Mouse (Mus musculus): Measurements from ENCODE around the gene Ccnl1.

The Ccnl1 gene

GRCm38 (mm10) chr3:65958102-65958839, at the start of gene Ccnl1:
TSS of gene Ccnl1 (minus strand) at chr3:65958249.
- DNase-seq (ENCODE audit: low spot score): peak; percentile 94

GRCm38 (mm10) chr3:66004989-66005388, 46.9 kb upstream of the Ccnl1 start:
- no peak for DNase-seq (ENCODE audit: low spot score)

- peak; percentile 49 for DNase-seq (ENCODE audit: low spot score)
Observed at GRCm38 (mm10) chr3:66004220-66004951, 46.3 kb upstream of the Ccnl1 start.

GRCm38 (mm10) chr3:66000400-66000799, 42.4 kb upstream of the Ccnl1 start:
- DNase-seq (ENCODE audit: low spot score): no peak

- DNase-seq (ENCODE audit: low spot score): no peak
Observed at GRCm38 (mm10) chr3:65997360-65998008, 39.4 kb upstream of the Ccnl1 start.

GRCm38 (mm10) chr3:65992395-65993340, 34.6 kb upstream of the Ccnl1 start:
- no peak for DNase-seq (ENCODE audit: low spot score)

- DNase-seq (ENCODE audit: low spot score): peak; percentile 72
Observed at GRCm38 (mm10) chr3:65990957-65991646, 33.1 kb upstream of the Ccnl1 start.

- no peak for DNase-seq (ENCODE audit: low spot score)
Observed at GRCm38 (mm10) chr3:65990524-65990923, 32.5 kb upstream of the Ccnl1 start.

GRCm38 (mm10) chr3:65988711-65989495, 30.9 kb upstream of the Ccnl1 start:
- DNase-seq (ENCODE audit: low spot score): no peak

GRCm38 (mm10) chr3:65976296-65976695, 18.2 kb upstream of the Ccnl1 start:
- DNase-seq (ENCODE audit: low spot score): no peak

- peak; percentile 82 for DNase-seq (ENCODE audit: low spot score)
Observed at GRCm38 (mm10) chr3:65975317-65975716, 17.3 kb upstream of the Ccnl1 start.

- peak; percentile 97 for DNase-seq (ENCODE audit: low spot score)
Observed at GRCm38 (mm10) chr3:65974232-65975058, 16.4 kb upstream of the Ccnl1 start.

GRCm38 (mm10) chr3:65973501-65974231, 15.6 kb upstream of the Ccnl1 start:
- DNase-seq (ENCODE audit: low spot score): no peak

- DNase-seq (ENCODE audit: low spot score): no peak
Observed at GRCm38 (mm10) chr3:65969196-65969595, 11.1 kb upstream of the Ccnl1 start.

GRCm38 (mm10) chr3:65966360-65966759, 8.3 kb upstream of the Ccnl1 start:
- DNase-seq (ENCODE audit: low spot score): no peak

GRCm38 (mm10) chr3:65962270-65962930, 4.4 kb upstream of the Ccnl1 start:
- DNase-seq (ENCODE audit: low spot score): no peak

GRCm38 (mm10) chr3:65960291-65960945, 2.4 kb upstream of the Ccnl1 start:
- no peak for DNase-seq (ENCODE audit: low spot score)
